Mouse (Mus musculus) left cerebral cortex, adult 9 months (tissue): ENCODE data around the gene Pno1.

ENCODE experiments used
- DNase-seq, 2 experiments: peaks; one replicate each; pipeline ENCODE4 v3.0.0; 2022; ENCODE audit warnings: low spot score in 2 of 2

The Pno1 gene

GRCm38 (mm10) chr11:17180753-17181152 lies 30.6 kb downstream of the Pno1 start:
- DNase-seq: no peak

GRCm38 (mm10) chr11:17176638-17177037 lies 34.7 kb downstream of the Pno1 start:
- no peak for DNase-seq

- no peak for DNase-seq
Observed at GRCm38 (mm10) chr11:17172300-17172699, 39.1 kb downstream of the Pno1 start.

GRCm38 (mm10) chr11:17170938-17171729 lies 40.2 kb downstream of the Pno1 start:
- no peak for DNase-seq

- no peak for DNase-seq
Observed at GRCm38 (mm10) chr11:17169262-17169661, 42.1 kb downstream of the Pno1 start.

GRCm38 (mm10) chr11:17166627-17167026 lies 44.7 kb downstream of the Pno1 start:
- no peak for DNase-seq

- no peak for DNase-seq
Observed at GRCm38 (mm10) chr11:17163956-17164355, 47.4 kb downstream of the Pno1 start.

GRCm38 (mm10) chr11:17160242-17160641 lies 51.1 kb downstream of the Pno1 start:
- peak; percentile 50 to 52 for DNase-seq

GRCm38 (mm10) chr11:17159738-17160241 lies 51.6 kb downstream of the Pno1 start:
- peak; percentile 58 to 81 for DNase-seq

- DNase-seq: peak; percentile 89 to 95
Observed at GRCm38 (mm10) chr11:17158858-17159737, 52.3 kb downstream of the Pno1 start, which contains the start of gene Ppp3r1. Gene Ppp3r1, plus strand, starts transcription at chr11:17159263.
